Mouse (Mus musculus) liver, embryonic 12.5 days (tissue): ENCODE data around the gene Ctnnb1. TPM values are rescaled to one million over a fixed set of nuclear protein-coding genes. Genes with fewer than 3 reads are reported as not detected.

Source experiments
- microRNA-seq: library from miRNA; unstranded; fragments of <30 nt; microRNA quantifications from one replicate; pipeline ENCODE4, GENCODE M21; 2017
- polyA plus RNA-seq: library from polyadenylated mRNA; unstranded; fragments of >200 nt; fragmentation: Nextera tagmentation; extraction: Ambion mirVana; gene quantifications from 2 replicates; pipeline ENCODE4 v1.2.1, GENCODE M21; 2016

Ctnnb1 gene
- polyA plus RNA-seq, 1 experiment from 2014 or later: 158 TPM

Small RNAs within 50 kb of the gene (microRNA-seq; reads per million reads assigned to microRNA genes)
- gene Mir7090: not detected
